Mouse (Mus musculus): ENCODE data around the gene Rfwd3. TPM values are rescaled to one million over a fixed set of nuclear protein-coding genes. Genes with fewer than 3 reads are reported as not detected.
"Not testable (repeated sequence)": the region's sequence is repeated elsewhere in the genome, so short reads cannot be mapped to it uniquely, and the experiment has no call there.

Rfwd3 gene
- polyA plus RNA-seq, 1 experiment from 2014 or later, result 45.2 TPM

GRCm38 (mm10) chr8:111310006-111310405, 10.0 kb upstream of the Rfwd3 start:
- not testable (repeated sequence) for H3K36me3 ChIP-seq; H3K4me3 ChIP-seq (replicated peaks); H3K27me3 ChIP-seq (replicated peaks); H3K9me3 ChIP-seq; H3K4me2 ChIP-seq; H3K9ac ChIP-seq; H3K4me1 ChIP-seq; H3K27ac ChIP-seq; ATAC-seq (ENCODE audit: insufficient read depth, low FRiP score, low read depth)
- WGBS, result 94% methylated on average over 15 of the region's 15 CpGs

- Histone ChIP-seq H3K4me2 (no peak overlapping the region), H3K9me3 (no peaks in the 10 kb centered on the region), H3K4me1 (no peaks in the 10 kb centered on the region), H3K36me3 (no peaks in the 10 kb centered on the region), H3K27me3 (replicated peaks) (no peaks in the 10 kb centered on the region), H3K9ac (no peak overlapping the region), H3K4me3 (replicated peaks) (no peak overlapping the region), H3K27ac (no peak overlapping the region)
- no peak for ATAC-seq (ENCODE audit: insufficient read depth, low FRiP score, low read depth)
- 29% methylated on average over 5 of the region's 5 CpGs for WGBS
These were observed 5.2 kb upstream of the Rfwd3 start for GRCm38 (mm10) chr8:111305031-111305730.

GRCm38 (mm10) chr8:111304359-111304758, 4.3 kb upstream of the Rfwd3 start:
- Histone ChIP-seq H3K36me3 (no peaks in the 10 kb centered on the region), H3K4me3 (replicated peaks) (no peak overlapping the region), H3K27me3 (replicated peaks) (no peaks in the 10 kb centered on the region), H3K4me1 (0 out of 2 replicates have a peak, but pooled peaks cover under 1% of the 10 kb centered on the region), H3K9ac (no peak overlapping the region), H3K4me2 (no peak overlapping the region), H3K9me3 (no peaks in the 10 kb centered on the region), H3K27ac (no peak overlapping the region)
- no peak for ATAC-seq (ENCODE audit: insufficient read depth, low FRiP score, low read depth)
- WGBS, result 87% methylated on average over 3 of the region's 3 CpGs

- H3K4me3 ChIP-seq (replicated peaks); H3K4me1 ChIP-seq; H3K4me2 ChIP-seq; H3K27me3 ChIP-seq (replicated peaks); H3K9me3 ChIP-seq; ATAC-seq (ENCODE audit: insufficient read depth, low FRiP score, low read depth); H3K9ac ChIP-seq; H3K36me3 ChIP-seq; H3K27ac ChIP-seq: not testable (repeated sequence)
- 78% methylated on average over 5 of the region's 5 CpGs for WGBS
These were observed 3.2 kb upstream of the Rfwd3 start for GRCm38 (mm10) chr8:111303076-111303803.

GRCm38 (mm10) chr8:111300597-111301546, 850 bp upstream of the Rfwd3 start:
- Histone ChIP-seq H3K9ac (no peak overlapping the region), H3K4me2 (peak overlapping the region; percentile 55), H3K9me3 (no peaks in the 10 kb centered on the region), H3K27me3 (replicated peaks) (no peaks in the 10 kb centered on the region), H3K27ac (peak overlapping the region; percentile 67), H3K4me3 (replicated peaks) (peak overlapping the region; percentile 94), H3K4me1 (peaks cover 8% of the 10 kb centered on the region; the same call in 1 of the 2 replicates), H3K36me3 (0 out of 2 replicates have a peak, but pooled peaks cover 3% of the 10 kb centered on the region)
- ATAC-seq (ENCODE audit: insufficient read depth, low FRiP score, low read depth), result no peak
- WGBS, result 61% methylated on average over 11 of the region's 11 CpGs

GRCm38 (mm10) chr8:111299363-111299820, 630 bp downstream of the Rfwd3 start:
- Histone ChIP-seq H3K27ac (peak overlapping the region; percentile 95), H3K4me2 (peak overlapping the region; percentile 64), H3K9ac (peak overlapping the region; percentile 87), H3K9me3 (no peaks in the 10 kb centered on the region), H3K4me1 (peaks cover 8% of the 10 kb centered on the region; the same call in 1 of the 2 replicates), H3K4me3 (replicated peaks) (peak overlapping the region; percentile 94), H3K27me3 (replicated peaks) (no peaks in the 10 kb centered on the region), H3K36me3 (peaks cover 11% of the 10 kb centered on the region)
- WGBS, result under 1% methylated on average over 28 of the region's 28 CpGs
- ATAC-seq (ENCODE audit: insufficient read depth, low FRiP score, low read depth), result no peak; the same call in 1 of the 2 replicates

- Histone ChIP-seq H3K36me3 (peaks cover 15% of the 10 kb centered on the region), H3K27me3 (replicated peaks) (no peaks in the 10 kb centered on the region), H3K4me3 (replicated peaks) (no peak overlapping the region), H3K27ac (no peak overlapping the region), H3K4me2 (peak overlapping the region; percentile 32; the same call in 1 of the 2 replicates), H3K4me1 (peaks cover 8% of the 10 kb centered on the region; the same call in 1 of the 2 replicates), H3K9ac (no peak overlapping the region), H3K9me3 (no peaks in the 10 kb centered on the region)
- ATAC-seq (ENCODE audit: insufficient read depth, low FRiP score, low read depth), result no peak
- WGBS, result 80% methylated on average over 1 of the region's 1 CpGs
These were observed 2.0 kb downstream of the Rfwd3 start for GRCm38 (mm10) chr8:111298011-111298410.

- 89% methylated on average over 7 of the region's 7 CpGs for WGBS
- Histone ChIP-seq H3K9ac (no peak overlapping the region), H3K36me3 (peaks cover 54% of the 10 kb centered on the region), H3K4me2 (no peak overlapping the region), H3K27me3 (replicated peaks) (no peaks in the 10 kb centered on the region), H3K9me3 (no peaks in the 10 kb centered on the region), H3K4me1 (no peaks in the 10 kb centered on the region), H3K4me3 (replicated peaks) (no peak overlapping the region), H3K27ac (no peak overlapping the region)
- ATAC-seq (ENCODE audit: insufficient read depth, low FRiP score, low read depth), result no peak
These were observed 8.3 kb downstream of the Rfwd3 start for GRCm38 (mm10) chr8:111291733-111292132.

- 98% methylated on average over 7 of the region's 7 CpGs for WGBS
- Histone ChIP-seq H3K27ac (no peak overlapping the region), H3K4me3 (replicated peaks) (no peak overlapping the region), H3K4me2 (no peak overlapping the region), H3K4me1 (no peaks in the 10 kb centered on the region), H3K36me3 (peaks cover 61% of the 10 kb centered on the region), H3K9me3 (no peaks in the 10 kb centered on the region), H3K27me3 (replicated peaks) (no peaks in the 10 kb centered on the region), H3K9ac (no peak overlapping the region)
- ATAC-seq (ENCODE audit: insufficient read depth, low FRiP score, low read depth), result no peak
These were observed 9.4 kb downstream of the Rfwd3 start for GRCm38 (mm10) chr8:111290586-111290985.

- no peaks in the 10 kb centered on the region for H3K27me3 ChIP-seq (replicated peaks)
These were observed 14.4 kb downstream of the Rfwd3 start for GRCm38 (mm10) chr8:111285603-111286002.

GRCm38 (mm10) chr8:111282093-111282492, 17.9 kb downstream of the Rfwd3 start:
- Histone ChIP-seq H3K27ac (no peak overlapping the region), H3K4me3 (replicated peaks) (no peak overlapping the region), H3K9me3 (no peaks in the 10 kb centered on the region), H3K27me3 (replicated peaks) (no peaks in the 10 kb centered on the region), H3K4me1 (no peaks in the 10 kb centered on the region), H3K4me2 (no peak overlapping the region), H3K9ac (no peak overlapping the region), H3K36me3 (peaks cover 69% of the 10 kb centered on the region)
- ATAC-seq (ENCODE audit: insufficient read depth, low FRiP score, low read depth), result no peak
- 87% methylated on average over 3 of the region's 3 CpGs for WGBS

More at GRCm38 (mm10) chr8:111285603-111286002, 14.4 kb downstream of the Rfwd3 start:
- Histone ChIP-seq H3K4me3 (replicated peaks) (no peak overlapping the region), H3K4me1 (no peaks in the 10 kb centered on the region), H3K4me2 (no peak overlapping the region), H3K27ac (no peak overlapping the region), H3K9ac (no peak overlapping the region), H3K9me3 (no peaks in the 10 kb centered on the region), H3K36me3 (peaks cover 68% of the 10 kb centered on the region)
- WGBS, result 68% methylated on average over 4 of the region's 4 CpGs
- ATAC-seq (ENCODE audit: insufficient read depth, low FRiP score, low read depth), result no peak

Measured in stomach, embryonic 15.5 days (tissue).